Mouse (Mus musculus) fat pad, adult 2 months (tissue): ENCODE measurements around the gene C1ql4.

Experiments used
- DNase-seq: peaks from one replicate; pipeline ENCODE4 v3.0.0-alpha.2; 2011; ENCODE audit warnings: low read depth, low spot score; ENCODE audit errors: extremely low read depth

The C1ql4 gene

DNA sequence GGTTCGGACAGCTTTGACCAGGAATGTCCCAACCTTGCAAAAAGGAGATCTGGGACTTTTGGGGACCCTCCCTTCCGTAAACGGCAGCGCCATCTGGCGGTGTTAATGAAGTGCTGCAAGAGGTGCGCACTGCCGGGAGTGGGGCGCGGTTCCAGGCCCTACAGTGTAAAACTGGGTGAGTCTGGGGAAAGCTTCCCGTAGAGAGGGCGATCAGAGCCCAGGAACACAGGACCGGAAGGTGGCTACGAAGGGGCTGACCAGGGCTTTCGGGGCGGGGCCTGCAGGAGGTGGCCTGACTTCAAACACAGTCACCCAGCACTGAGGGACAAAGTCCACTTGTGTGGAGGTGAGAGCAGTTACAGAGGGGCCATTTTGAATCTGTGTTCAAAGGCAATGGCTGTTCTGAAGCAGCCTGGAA is 11.5 kb upstream of the C1ql4 start:
- DNase-seq, result no peak

DNA sequence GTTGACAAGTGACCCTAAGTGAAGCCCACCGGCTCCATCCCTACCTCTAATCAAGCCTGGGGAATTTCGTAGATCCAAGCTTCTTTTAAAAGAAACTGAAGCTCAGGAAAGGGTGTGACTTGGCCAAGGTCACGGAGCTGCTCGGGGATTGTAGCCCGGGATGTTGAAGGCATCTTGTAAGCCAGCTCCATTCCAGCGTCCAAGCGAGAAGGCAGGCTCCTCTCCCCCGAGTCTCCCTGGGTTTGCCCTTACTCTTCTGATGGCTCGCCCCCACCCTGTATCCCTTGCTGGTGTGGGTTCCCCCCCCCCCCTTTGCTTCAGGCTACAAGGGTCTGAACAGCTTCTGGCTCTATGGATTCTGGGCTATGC is 10.9 kb upstream of the C1ql4 start:
- no peak for DNase-seq

GRCm38 (mm10) chr15:99097840-99098492 is 10.3 kb upstream of the C1ql4 start:
- no peak for DNase-seq

DNA sequence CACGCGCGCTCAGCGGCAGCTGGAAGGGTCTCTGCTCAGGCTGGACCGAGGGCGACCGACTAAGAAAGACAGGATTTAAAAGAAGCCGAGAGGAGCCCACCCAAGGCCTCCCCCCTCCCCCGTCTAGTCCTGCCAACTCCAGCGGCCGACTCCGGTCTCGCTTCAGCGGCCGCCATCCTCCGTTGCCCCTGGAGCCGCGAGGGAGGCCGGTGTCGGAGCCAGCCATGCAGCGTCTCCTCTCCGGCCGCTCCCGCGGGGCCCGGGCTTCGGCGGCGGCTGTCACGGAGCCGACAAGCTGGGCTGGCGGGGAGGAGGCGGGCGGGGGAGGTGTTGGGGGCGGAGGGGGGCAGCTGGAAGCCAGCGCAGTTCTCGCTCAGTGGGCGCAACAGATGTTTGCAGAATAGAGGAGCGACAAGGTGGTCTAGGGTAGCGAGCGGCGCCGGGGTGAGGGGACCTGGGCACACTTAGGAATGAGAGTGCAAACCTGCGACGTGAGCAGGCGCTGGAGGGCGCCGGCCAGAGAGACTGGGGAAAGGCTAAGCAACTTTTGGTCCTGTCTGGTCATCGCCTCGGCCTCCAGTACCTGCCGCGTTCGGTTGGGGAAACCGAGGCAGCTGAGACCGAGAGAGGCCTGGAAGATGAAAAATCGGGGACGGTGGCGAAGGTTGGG is 9.3 kb upstream of the C1ql4 start:
- DNase-seq, result no peak

GRCm38 (mm10) chr15:99096061-99096793 is 8.6 kb upstream of the C1ql4 start:
- no peak for DNase-seq

- no peak for DNase-seq
Measured at GRCm38 (mm10) chr15:99095356-99095755, 7.7 kb upstream of the C1ql4 start.

GRCm38 (mm10) chr15:99094631-99095270 is 7.1 kb upstream of the C1ql4 start:
- no peak for DNase-seq

GRCm38 (mm10) chr15:99093291-99094258 is 6.0 kb upstream of the C1ql4 start:
- no peak for DNase-seq

- no peak for DNase-seq
Measured at GRCm38 (mm10) chr15:99092870-99093269, 5.3 kb upstream of the C1ql4 start, which contains the start of gene Dnajc22. Gene Dnajc22, plus strand, starts transcription at chr15:99093170.

DNA sequence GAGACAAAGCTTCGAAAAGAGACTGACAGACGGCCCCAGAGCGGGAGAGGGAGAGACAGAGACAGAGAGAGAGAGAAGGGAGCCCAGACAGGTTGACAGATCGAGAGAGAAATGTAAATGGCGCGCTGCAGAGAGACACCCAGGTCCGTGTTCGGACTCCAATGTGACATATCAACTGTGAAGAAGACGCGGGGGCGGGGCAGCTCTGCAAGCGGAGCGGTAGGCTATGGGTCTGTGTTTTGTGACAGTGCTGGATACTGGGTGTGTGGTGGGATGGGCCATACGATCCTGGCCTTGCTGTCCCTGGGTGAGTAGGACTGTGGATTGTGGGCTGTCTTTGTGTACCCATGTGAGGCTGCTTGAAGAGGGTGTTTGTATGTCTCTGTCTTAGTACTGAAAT is 1.5 kb upstream of the C1ql4 start:
- no peak for DNase-seq

DNA sequence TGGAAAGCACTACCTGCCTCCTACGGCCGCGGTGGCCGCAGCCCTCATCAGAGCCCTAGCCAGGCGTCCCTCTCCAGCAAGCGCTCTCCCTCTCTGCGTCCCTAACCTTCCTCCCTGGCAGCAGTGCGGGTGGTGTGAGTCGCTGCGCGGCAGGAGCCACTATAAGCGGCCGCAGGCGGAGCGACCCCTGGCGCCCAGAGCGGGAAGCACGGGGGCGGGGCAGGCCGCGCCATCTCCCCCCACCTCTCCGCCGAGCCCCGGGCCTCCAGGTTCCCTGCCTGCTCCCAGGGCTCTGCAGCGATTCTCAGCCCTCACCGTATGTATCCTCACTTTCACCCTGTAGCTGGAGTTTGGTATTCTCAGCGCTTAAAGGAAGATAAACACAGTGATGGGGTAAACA is 675 bp upstream of the C1ql4 start:
- DNase-seq, result no peak

- no peak for DNase-seq
Measured at GRCm38 (mm10) chr15:99085997-99086396, 1.6 kb downstream of the C1ql4 start.

GRCm38 (mm10) chr15:99084618-99085017 is 3.0 kb downstream of the C1ql4 start:
- DNase-seq, result no peak

DNA sequence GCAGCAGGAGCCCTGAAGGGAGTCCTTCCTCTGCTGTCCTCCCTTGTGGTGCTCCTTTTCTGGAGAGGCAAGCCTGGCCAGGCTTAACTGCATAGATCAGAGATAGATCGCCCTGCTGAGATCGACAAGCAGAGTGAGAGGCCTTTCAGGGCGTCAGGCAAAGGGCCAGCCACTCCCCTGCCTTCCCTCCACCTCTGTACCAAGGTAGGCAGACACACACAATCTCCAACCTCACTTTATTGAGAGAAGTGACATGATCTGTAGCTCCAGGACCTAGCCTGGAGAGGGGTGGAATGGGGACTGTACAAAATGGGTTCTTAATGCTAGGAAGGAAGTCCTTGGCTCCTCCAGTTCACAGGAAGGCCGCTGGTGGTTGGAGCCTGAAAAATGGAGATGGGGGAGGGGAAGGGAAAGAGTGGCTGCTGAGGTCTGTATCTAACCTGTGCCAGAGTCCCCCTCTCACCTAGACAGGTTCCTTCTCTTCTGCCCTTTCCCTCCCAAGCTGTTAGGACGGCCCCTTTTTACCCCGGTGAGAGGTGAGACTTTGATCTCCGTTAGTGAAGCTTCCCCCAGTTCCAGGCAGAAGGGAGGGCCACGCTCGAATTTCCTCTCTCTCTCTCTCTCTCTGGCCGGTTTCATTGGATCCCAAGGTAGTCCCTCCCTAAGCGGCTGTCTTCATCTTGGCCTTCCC is 3.6 kb downstream of the C1ql4 start:
- DNase-seq, result no peak

DNA sequence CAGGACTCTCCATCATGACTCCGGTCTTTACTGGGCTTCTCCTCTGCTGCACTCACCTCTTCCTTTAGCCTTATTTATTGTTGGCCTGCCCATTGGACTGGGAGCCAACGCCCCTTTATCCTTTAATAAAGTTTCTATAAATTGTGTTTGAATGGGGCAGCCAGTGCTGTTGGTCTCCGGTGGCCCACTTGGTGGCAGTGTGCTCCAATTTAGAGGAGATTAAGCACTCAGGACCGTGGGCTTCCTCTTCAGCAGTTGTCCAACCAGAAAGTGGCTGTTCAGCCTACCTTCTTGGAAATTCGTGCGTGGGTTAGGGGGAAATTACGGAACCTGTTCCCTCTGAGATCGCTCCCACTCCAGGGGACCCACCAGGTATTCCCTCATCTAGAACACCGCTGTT is 4.4 kb downstream of the C1ql4 start:
- DNase-seq, result no peak

GRCm38 (mm10) chr15:99082840-99083239 is 4.8 kb downstream of the C1ql4 start:
- DNase-seq, result no peak

GRCm38 (mm10) chr15:99082322-99082721 is 5.3 kb downstream of the C1ql4 start:
- no peak for DNase-seq

GRCm38 (mm10) chr15:99079804-99080203 is 7.8 kb downstream of the C1ql4 start:
- DNase-seq, result no peak

DNA sequence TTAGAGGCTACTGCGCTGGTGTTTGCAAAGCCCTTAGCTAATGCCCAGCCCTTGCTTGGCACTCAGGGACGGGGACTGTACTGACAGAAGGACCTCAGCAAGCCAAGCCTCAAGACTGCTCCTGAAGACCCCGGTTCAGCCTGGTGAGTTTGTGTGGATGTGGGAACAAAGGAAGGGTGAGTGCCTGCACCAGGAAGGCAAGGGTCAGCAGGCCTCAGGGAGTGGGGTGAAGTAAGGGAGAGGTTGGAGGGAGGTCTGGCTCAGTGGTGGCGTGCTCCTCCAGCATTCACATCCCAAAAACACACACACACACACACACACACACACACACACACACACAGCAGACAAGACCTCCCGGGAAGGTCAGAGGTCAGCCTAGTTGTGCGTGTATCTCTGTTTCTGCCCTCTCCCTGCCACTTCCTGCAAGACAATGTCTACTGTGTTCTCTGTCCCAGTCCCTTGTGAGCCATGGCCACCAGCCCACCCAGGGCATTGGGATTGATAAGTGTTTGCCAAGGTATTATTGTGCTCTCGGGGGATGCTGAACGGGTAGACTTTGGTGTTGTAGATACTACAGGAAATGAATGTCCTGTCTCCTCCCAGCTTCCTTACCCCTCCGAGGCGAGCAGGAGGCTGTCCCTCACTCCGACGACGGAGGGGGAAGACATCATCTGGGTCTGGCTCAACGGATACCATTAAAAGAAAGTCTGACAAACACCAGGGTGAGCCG is 9.3 kb downstream of the C1ql4 start:
- no peak for DNase-seq
